Mouse (Mus musculus): Measurements from ENCODE around the gene Klhdc7b. TPM values are rescaled to one million over a fixed set of nuclear protein-coding genes. Genes with fewer than 3 reads are reported as not detected.
"Not testable (repeated sequence)": the region's sequence is repeated elsewhere in the genome, so short reads cannot be mapped to it uniquely, and the experiment has no call there.

The Klhdc7b gene
- polyA plus RNA-seq, 1 experiment, result not detected

DNA sequence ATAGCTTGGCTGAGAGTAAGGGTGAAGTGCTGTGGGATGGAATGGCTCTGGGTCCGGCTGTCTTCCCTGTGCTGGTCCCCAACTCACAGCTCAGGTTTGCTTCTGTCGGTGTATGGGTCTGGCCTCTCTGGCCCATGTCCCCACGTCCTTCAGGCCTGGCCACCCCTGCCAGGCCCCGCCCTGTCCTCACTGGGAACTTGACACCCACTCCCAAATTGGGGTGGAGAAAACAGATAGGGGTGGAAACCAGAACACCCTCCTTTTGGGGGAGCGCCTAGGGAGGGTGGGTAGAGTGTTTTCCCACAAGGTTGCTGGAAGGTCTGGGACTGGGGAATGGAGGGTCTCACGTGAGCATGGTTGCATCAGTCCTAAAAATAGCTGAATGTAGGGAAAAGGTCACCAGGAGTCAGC lies 41.0 kb downstream of the Klhdc7b start, which contains the start of gene Cpt1b:
Gene Cpt1b (minus strand): TSS at position 153 of the 411 bp plus-strand sequence.
- WGBS, result 46% methylated on average over 6 of the region's 6 CpGs
- peak within 1 kb of the TSS; percentile 44; the same call in 1 of the 2 replicates for H3K4me3 ChIP-seq (ENCODE audit: insufficient read depth, low read depth, low read length)

DNA sequence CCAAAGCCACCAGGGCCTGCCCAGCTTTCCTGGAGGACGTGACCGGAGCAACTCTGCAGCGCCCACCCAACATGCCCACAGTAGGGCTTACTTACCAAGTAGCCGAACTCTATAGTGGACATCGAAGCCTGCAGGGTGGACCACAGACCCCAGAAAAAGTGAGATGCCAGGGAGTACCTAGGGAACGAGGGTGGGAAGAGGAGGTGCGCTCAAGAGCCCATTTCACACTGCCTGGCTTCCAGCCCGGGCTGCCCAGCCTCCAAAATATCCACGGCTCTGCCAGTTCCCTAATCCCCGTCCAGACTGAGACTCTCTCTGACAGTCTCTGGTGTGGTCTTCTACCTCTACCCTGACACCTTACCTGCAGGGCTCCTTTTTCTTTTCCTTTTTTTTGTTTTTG lies 42.0 kb downstream of the Klhdc7b start:
- no peak for TF ChIP-seq CTCF (conservative IDR thresholded peaks at IDR 0.05; ENCODE audit: insufficient read depth, insufficient read length, low read depth, low read length)
- TF ChIP-seq POLR2A (IDR thresholded peaks at IDR 0.05; ENCODE audit: low read depth, low read length), result no peak
- Histone ChIP-seq H3K4me3 (ENCODE audit: insufficient read depth, low read depth, low read length) (no peak overlapping the region), H3K4me1 (ENCODE audit: control insufficient read depth, insufficient read depth, low read length) (no peaks in the 10 kb centered on the region), H3K27me3 (replicated peaks; ENCODE audit: control insufficient read depth, insufficient read depth, low read length) (no peaks in the 10 kb centered on the region), H3K27ac (ENCODE audit: insufficient read depth, low read depth, low read length) (no peak overlapping the region), H3K36me3 (ENCODE audit: control insufficient read depth, insufficient read depth, low read length) (no peaks in the 10 kb centered on the region)
- 85% methylated on average over 10 of the region's 10 CpGs for WGBS
- DNase-seq, result no peak

More for the DNA sequence above, 41.0 kb downstream of the Klhdc7b start, which contains the start of gene Cpt1b:
- DNase-seq, result peak; percentile 66
- Histone ChIP-seq H3K27ac (ENCODE audit: insufficient read depth, low read depth, low read length) (peak within 1 kb of the TSS; percentile 95), H3K27me3 (replicated peaks; ENCODE audit: control insufficient read depth, insufficient read depth, low read length) (no peaks in the 10 kb centered on the region), H3K4me1 (ENCODE audit: control insufficient read depth, insufficient read depth, low read length) (no peaks in the 10 kb centered on the region), H3K36me3 (ENCODE audit: control insufficient read depth, insufficient read depth, low read length) (no peaks in the 10 kb centered on the region)
- no peak for TF ChIP-seq POLR2A (IDR thresholded peaks at IDR 0.05; ENCODE audit: low read depth, low read length)
- no peak for TF ChIP-seq CTCF (conservative IDR thresholded peaks at IDR 0.05; ENCODE audit: insufficient read depth, insufficient read length, low read depth, low read length)

DNA sequence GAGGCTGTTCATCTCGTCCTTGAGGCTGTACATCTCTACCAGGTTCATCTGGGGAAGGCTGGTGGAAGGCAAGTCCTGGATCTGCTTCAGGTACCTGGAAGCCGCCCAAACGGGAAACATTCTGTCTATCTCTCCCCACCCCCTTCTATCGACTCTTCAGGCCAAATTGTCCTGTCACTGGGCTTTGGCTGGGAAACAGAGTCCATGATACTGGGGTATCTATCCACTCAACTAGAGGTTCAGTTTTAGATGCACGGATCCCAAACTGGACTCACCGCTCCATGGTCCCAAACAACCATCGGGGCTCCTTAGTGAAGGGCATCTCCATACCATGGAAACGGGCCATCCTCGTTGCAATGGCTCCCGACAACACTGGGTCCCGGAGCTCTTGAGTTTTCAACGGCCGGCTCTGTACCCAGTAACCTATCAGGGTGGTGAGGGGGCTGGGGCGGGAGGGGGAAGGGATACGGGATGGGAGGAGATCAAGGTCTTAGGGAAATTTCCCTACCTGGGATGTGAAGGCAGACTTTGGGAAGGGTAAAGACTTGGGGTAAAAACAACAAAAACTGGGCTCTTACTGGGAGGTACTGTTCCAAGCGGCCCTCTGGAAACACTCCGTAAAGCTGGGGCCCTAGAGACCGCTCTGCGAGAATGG lies 43.5 kb downstream of the Klhdc7b start:
- WGBS, result 88% methylated on average over 19 of the region's 19 CpGs
- no peak overlapping the region for H3K27ac ChIP-seq (ENCODE audit: insufficient read depth, low read depth, low read length)
- H3K4me1 ChIP-seq (ENCODE audit: control insufficient read depth, insufficient read depth, low read length), result no peaks in the 10 kb centered on the region
- no peak for TF ChIP-seq POLR2A (IDR thresholded peaks at IDR 0.05; ENCODE audit: low read depth, low read length)
- no peak for TF ChIP-seq CTCF (conservative IDR thresholded peaks at IDR 0.05; ENCODE audit: insufficient read depth, insufficient read length, low read depth, low read length)
- H3K4me3 ChIP-seq (ENCODE audit: insufficient read depth, low read depth, low read length), result peak overlapping the region; percentile 83
- H3K27me3 ChIP-seq (replicated peaks; ENCODE audit: control insufficient read depth, insufficient read depth, low read length), result no peaks in the 10 kb centered on the region
- H3K36me3 ChIP-seq (ENCODE audit: control insufficient read depth, insufficient read depth, low read length), result no peaks in the 10 kb centered on the region
- no peak for DNase-seq

DNA sequence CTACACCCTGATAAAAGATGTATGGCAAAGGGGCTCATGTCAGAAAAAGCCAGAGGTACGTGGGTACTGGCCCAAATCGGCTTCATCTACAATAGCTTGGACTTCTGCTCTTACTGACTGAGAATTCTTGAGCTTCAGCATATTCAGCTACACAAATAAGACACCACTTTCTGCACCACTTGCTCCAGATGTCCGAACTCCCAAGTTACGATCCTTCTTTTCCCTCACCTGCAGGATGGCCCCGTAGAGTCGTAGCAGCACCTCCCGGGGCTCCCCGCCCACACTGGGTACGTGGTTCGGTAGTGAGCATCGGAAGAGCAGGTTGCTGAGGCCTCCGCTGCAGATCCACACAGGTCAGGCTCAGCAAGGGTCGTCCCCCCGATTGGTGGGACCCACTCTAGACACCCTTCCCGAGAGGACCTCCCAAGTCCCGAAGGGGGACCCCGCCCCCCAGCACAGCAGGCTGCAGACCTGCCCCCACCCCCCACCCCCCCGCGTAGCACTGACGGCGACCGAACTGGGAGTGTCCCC lies 44.2 kb downstream of the Klhdc7b start:
- H3K27me3 ChIP-seq (replicated peaks; ENCODE audit: control insufficient read depth, insufficient read depth, low read length), result no peaks in the 10 kb centered on the region

DNA sequence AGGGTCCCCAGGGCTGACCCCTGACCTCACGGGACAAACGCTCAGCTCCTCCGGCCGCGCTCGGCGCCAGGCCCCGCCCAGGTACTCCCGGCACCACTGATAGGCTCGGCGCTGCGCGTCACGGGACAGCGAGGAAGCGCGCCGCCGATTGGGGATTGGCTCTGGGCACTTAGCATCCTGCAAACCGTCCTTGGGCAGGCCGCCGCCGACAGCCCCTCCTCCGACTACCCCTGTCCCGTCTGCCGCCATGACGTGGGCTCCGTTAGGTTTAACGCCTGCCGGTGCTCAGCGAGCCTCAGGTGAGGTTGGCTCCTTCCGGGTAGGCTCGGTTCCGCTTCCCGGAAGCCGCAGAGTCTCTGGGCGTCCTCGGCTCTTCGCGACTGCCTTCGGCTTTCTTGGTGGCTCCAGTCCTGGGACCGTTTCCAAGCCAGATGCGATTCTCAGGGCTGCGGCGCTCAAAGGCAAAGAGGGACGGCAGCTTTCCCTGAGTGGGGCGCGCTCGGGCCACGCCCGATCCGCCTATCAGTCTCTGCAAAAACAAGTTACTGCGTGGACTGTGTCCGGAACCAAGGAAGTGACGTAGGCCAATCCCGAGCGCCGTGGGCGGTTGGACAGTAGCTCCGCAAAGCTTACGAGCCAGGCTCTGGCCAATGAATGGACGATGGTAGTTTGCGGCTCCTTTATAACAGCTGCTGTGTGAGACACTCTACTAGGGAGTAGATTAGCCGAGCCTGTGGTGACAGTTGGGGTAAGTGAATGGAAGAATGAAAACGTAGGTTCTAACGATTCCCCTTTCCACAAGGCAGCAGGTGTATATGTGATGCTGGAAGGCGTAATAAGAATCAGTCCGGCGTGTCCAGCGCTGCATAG lies 44.9 kb downstream of the Klhdc7b start, which contains the start of the genes C730034F03Rik, Gm44502 and Chkb:
Gene C730034F03Rik (plus strand): TSS at position 238 of the 870 bp plus-strand sequence.
Gene Gm44502 (minus strand): TSS at position 345 of the 870 bp plus-strand sequence.
Gene Chkb (minus strand): TSS at position 557 of the 870 bp plus-strand sequence.
- H3K27ac ChIP-seq (ENCODE audit: insufficient read depth, low read depth, low read length), result peak within 1 kb of the TSS; percentile 95
- no peaks in the 10 kb centered on the region for H3K36me3 ChIP-seq (ENCODE audit: control insufficient read depth, insufficient read depth, low read length)
- TF ChIP-seq POLR2A (IDR thresholded peaks at IDR 0.05; ENCODE audit: low read depth, low read length) (no peak), CTCF (conservative IDR thresholded peaks at IDR 0.05; ENCODE audit: insufficient read depth, insufficient read length, low read depth, low read length) (no peak)
- H3K4me3 ChIP-seq (ENCODE audit: insufficient read depth, low read depth, low read length), result peak within 1 kb of the TSS; percentile 83
- peak; percentile 97 for DNase-seq
- no peaks in the 10 kb centered on the region for H3K27me3 ChIP-seq (replicated peaks; ENCODE audit: control insufficient read depth, insufficient read depth, low read length)
- under 1% methylated on average over 70 of the region's 70 CpGs for WGBS
- no peaks in the 10 kb centered on the region for H3K4me1 ChIP-seq (ENCODE audit: control insufficient read depth, insufficient read depth, low read length)

More for the DNA sequence above, 44.2 kb downstream of the Klhdc7b start:
- TF ChIP-seq CTCF (conservative IDR thresholded peaks at IDR 0.05; ENCODE audit: insufficient read depth, insufficient read length, low read depth, low read length) (no peak), POLR2A (IDR thresholded peaks at IDR 0.05; ENCODE audit: low read depth, low read length) (no peak)
- Histone ChIP-seq H3K4me3 (ENCODE audit: insufficient read depth, low read depth, low read length) (peak overlapping the region; percentile 83), H3K36me3 (ENCODE audit: control insufficient read depth, insufficient read depth, low read length) (no peaks in the 10 kb centered on the region), H3K27ac (ENCODE audit: insufficient read depth, low read depth, low read length) (no peak overlapping the region), H3K4me1 (ENCODE audit: control insufficient read depth, insufficient read depth, low read length) (no peaks in the 10 kb centered on the region)
- WGBS, result 4% methylated on average over 22 of the region's 22 CpGs
- no peak for DNase-seq

DNA sequence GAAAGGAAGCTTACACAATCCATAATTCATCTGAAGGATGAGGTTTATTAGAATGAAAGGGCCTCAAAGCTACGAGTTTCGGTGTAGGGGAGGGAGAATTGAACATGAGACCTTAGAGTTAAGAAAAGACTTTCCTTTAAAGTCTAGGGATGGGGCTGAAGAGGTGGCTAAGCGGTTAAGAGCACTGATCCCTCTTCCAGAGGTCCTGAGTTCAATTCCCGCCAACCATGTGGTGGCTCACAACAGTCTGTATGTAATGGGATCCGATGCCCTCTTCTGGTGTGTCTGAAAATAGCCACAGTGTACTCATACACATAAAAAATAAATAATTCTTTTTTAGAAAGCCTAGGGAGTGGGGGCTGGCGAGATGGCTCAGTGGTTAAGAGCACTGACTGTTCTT lies 45.6 kb downstream of the Klhdc7b start:
- Histone ChIP-seq H3K36me3 (ENCODE audit: control insufficient read depth, insufficient read depth, low read length) (no peaks in the 10 kb centered on the region), H3K27ac (ENCODE audit: insufficient read depth, low read depth, low read length) (no peak overlapping the region), H3K4me3 (ENCODE audit: insufficient read depth, low read depth, low read length) (peak overlapping the region; percentile 83; the same call in 1 of the 2 replicates), H3K27me3 (replicated peaks; ENCODE audit: control insufficient read depth, insufficient read depth, low read length) (no peaks in the 10 kb centered on the region), H3K4me1 (ENCODE audit: control insufficient read depth, insufficient read depth, low read length) (no peaks in the 10 kb centered on the region)
- TF ChIP-seq CTCF (conservative IDR thresholded peaks at IDR 0.05; ENCODE audit: insufficient read depth, insufficient read length, low read depth, low read length) (no peak), POLR2A (IDR thresholded peaks at IDR 0.05; ENCODE audit: low read depth, low read length) (no peak)
- WGBS, result 48% methylated on average over 6 of the region's 6 CpGs
- DNase-seq, result no peak

DNA sequence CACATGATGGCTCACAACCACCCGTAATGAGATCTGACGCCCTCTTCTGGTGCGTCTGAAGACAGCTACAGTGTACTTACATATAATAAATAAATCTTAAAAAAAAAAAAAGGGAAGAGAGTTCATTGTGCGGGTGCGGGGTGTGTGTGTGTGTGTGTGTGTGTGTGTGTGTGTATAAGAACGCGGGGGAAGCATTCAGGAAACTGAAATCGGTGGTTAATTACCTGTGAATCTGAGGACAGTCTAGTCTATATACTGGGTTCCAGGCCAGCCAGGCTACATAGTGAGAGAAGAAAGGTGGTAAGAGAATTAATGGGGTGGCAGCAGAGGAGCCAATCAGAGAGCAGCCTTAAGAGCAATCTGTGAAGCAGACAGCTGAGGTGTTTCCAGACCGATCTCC lies 46.1 kb downstream of the Klhdc7b start:
- not testable (repeated sequence) for H3K4me1 ChIP-seq (ENCODE audit: control insufficient read depth, insufficient read depth, low read length); H3K36me3 ChIP-seq (ENCODE audit: control insufficient read depth, insufficient read depth, low read length); H3K27ac ChIP-seq (ENCODE audit: insufficient read depth, low read depth, low read length); H3K4me3 ChIP-seq (ENCODE audit: insufficient read depth, low read depth, low read length); H3K27me3 ChIP-seq (replicated peaks; ENCODE audit: control insufficient read depth, insufficient read depth, low read length); DNase-seq
- WGBS, result 80% methylated on average over 9 of the region's 9 CpGs

Data from kidney, adult 2 months (tissue).